Comparison of ENCODE assay signal across 22 mouse cellular contexts in the genomic region with DNA sequence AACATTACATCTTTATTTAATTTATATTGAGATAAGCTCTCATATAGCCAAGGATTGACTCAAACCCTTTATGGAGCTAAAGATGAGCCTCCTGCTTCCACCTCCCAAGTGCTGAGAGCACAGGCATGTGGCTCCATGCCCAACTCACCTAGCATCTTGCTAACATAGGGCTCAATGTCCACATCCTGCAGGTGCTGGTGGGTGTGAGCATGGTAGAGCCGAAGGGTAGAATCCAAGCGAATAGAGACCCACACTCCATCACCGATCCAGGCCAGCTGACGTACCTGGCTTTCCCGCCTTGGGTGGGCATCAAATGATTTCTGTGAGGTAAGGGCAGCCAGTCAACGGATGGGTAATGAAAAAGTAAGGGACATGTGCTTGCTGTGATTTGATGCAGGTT.
"Had no signal": no experiment of that assay in that cellular context is flagged by ENCODE, and none has a peak within 500 bp of the region (broad histone marks: within the 10 kb centered on the region; RNA-seq: fewer than 3 reads in every experiment).

No protein-coding gene starts in this region.

- H3K27me3 ChIP-seq: intestine, embryonic 15.5 days; kidney, embryonic 15.5 days; limb, embryonic 12.5 days; limb, embryonic 15.5 days; liver, embryonic 12.5 days; neural tube, embryonic 12.5 days; neural tube, embryonic 15.5 days had no signal

- H3K4me3 ChIP-seq: intestine, embryonic 15.5 days; kidney, embryonic 15.5 days; limb, embryonic 12.5 days; limb, embryonic 15.5 days; liver, embryonic 12.5 days; neural tube, embryonic 12.5 days; neural tube, embryonic 15.5 days had no signal

- H3K27ac ChIP-seq: intestine, embryonic 15.5 days; kidney, embryonic 15.5 days; limb, embryonic 12.5 days; limb, embryonic 15.5 days; neural tube, embryonic 12.5 days; neural tube, embryonic 15.5 days; stomach, postnatal 0 days had no signal

- DNase-seq: kidney, adult 8-10 months; kidney, postnatal 14 days; kidney, postnatal 4 days; left cerebral cortex, postnatal 4 days; lung, adult 2 months; lung, postnatal 14 days; lung, postnatal 4 days; midbrain, embryonic 14.5 days; right cerebral cortex, adult 18-20 months; right cerebral cortex, postnatal 14 days; right cerebral cortex, postnatal 4 days; thymus, adult 2 months; thymus, postnatal 25 days had no signal

- H3K4me2 ChIP-seq: intestine, embryonic 15.5 days; kidney, embryonic 15.5 days; limb, embryonic 12.5 days; limb, embryonic 15.5 days; liver, embryonic 12.5 days; midbrain, embryonic 11.5 days; neural tube, embryonic 12.5 days; neural tube, embryonic 15.5 days had no signal
